Mouse (Mus musculus) bone marrow, adult 2 months (tissue): Measurements from ENCODE around the gene Prnp. TPM values are rescaled to one million over a fixed set of nuclear protein-coding genes. Genes with fewer than 3 reads are reported as not detected.

ENCODE experiments used
- H3K27ac ChIP-seq: fragments of 200-500 bp; 2 replicates; pipeline ENCODE4 v1.5.1; 2012; ENCODE audit warnings: low read depth, mild to moderate bottlenecking, control low read depth, inconsistent platforms, low read length; ENCODE audit not compliant: control insufficient read depth, poor library complexity, insufficient read depth
- H3K4me1 ChIP-seq: fragments of 200-500 bp; 2 replicates; pipeline ENCODE4 v1.6.1; 2011; ENCODE audit warnings: low read length; ENCODE audit not compliant: control insufficient read depth, insufficient read depth
- H3K4me3 ChIP-seq: fragments of 200-500 bp; replicated peaks from 2 replicates; pipeline ENCODE3; 2011; ENCODE audit warnings: mild to moderate bottlenecking, low read depth, low read length, control low read depth; ENCODE audit not compliant: control insufficient read depth
- CTCF ChIP-seq: fragments of 200-500 bp; IDR thresholded peaks from 2 replicates; pipeline ENCODE4 v1.5.1; 2011; ENCODE audit warnings: low read length, control low read depth; ENCODE audit not compliant: control insufficient read depth, insufficient read depth
- POLR2A ChIP-seq: fragments of 200-500 bp; IDR thresholded peaks from 2 replicates; pipeline ENCODE4 v1.6.1; 2011; ENCODE audit warnings: low read depth, mild to moderate bottlenecking, control low read depth, low read length, borderline replicate concordance; ENCODE audit not compliant: control insufficient read depth
- WGBS: fragments of 180-500 bp; shearing (Covaris S2); methylation state at CpG from one replicate; pipeline ENCODE4 v1.1.7; 2018; 5-methylcytosine and 5-hydroxymethylcytosine counted together
- polyA plus RNA-seq: library from polyadenylated mRNA; stranded (reverse); fragments of >200 nt; gene quantifications from 2 replicates; pipeline ENCODE4 v1.2.4, GENCODE M21; 2011; ENCODE audit warnings: low replicate concordance; ENCODE audit not compliant: missing spikeins, insufficient read depth, insufficient read length

The Prnp gene
- polyA plus RNA-seq, 1 experiment = 26.4 TPM

GRCm38 (mm10) chr2:131946351-131946750 lies 36.6 kb downstream of the Prnp start:
- Histone ChIP-seq H3K27ac (no peak overlapping the region), H3K4me3 (no peak overlapping the region), H3K4me1 (no peaks in the 10 kb centered on the region)
- WGBS = 85% methylated on average over 16 of the region's 16 CpGs
- TF ChIP-seq POLR2A (no peak), CTCF (no peak)

GRCm38 (mm10) chr2:131948156-131948555 lies 38.4 kb downstream of the Prnp start:
- no peak overlapping the region for H3K27ac ChIP-seq
- H3K4me1 ChIP-seq = no peaks in the 10 kb centered on the region
- TF ChIP-seq POLR2A = no peak
- WGBS = 71% methylated on average over 3 of the region's 3 CpGs
- no peak overlapping the region for H3K4me3 ChIP-seq

DNA sequence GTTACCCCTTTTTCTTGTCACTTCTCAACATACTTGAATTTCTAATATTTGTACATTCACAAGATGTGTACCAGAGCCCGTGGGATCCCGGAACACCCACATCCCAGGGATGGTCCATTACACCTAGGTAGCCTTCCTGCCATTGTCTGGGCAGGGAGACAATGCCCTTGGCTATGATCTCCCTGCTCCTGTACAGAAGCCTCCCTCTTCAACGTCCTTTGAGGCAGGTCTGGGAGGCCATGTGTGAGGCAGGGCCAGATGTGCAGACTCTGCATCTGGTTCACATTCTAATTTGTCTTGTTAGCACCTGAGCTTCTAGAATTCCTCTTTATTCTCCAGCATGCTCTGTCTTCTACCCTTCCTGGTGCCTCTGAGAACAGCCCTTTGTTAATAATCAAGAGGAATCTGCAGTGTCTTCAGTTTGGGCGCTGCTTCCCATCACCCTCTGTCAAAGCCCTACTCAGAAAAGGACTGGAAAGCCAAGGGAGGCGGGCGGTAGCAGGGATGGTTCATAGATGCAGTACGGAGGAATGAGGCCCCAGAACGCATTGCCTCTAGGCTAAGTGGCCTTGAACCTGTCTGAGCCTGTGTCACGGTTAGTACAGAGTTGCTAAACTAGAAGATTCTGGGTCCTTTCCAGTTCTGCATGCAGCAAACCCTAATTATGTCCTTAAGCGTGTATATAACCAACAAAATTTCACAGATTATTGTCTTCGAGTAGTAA lies 39.4 kb downstream of the Prnp start:
- Histone ChIP-seq H3K4me1 (no peaks in the 10 kb centered on the region), H3K27ac (no peak overlapping the region), H3K4me3 (no peak overlapping the region)
- 76% methylated on average over 11 of the region's 11 CpGs for WGBS
- TF ChIP-seq POLR2A = no peak
- no peak for TF ChIP-seq CTCF

GRCm38 (mm10) chr2:131949767-131950597 lies 40.3 kb downstream of the Prnp start:
- TF ChIP-seq CTCF (no peak), POLR2A (no peak)
- WGBS = 36% methylated on average over 9 of the region's 9 CpGs

DNA sequence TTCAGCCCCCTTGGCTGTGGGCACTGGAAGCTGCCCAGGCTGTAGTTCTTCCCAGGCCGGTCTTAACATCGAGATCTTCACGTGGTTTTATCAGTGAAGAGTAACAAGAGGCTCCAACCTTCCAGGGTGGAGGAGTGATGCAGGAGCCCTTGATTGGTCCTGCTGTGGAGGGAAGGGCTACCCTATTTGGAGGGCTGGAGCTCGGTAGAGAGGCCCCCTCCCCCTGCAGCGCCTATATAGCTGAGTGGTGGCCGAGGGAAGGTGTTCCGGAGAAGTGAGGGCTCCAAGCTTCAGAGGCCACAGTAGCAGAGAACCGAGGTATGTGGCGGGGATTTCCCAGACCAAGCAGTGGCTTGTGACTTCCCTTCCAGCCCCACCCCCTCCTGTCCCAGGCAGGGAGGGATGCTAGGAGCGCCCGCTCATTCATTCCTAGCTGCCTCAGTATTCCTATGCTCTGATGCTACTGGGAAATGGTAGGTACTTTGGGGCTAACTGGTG lies 40.9 kb downstream of the Prnp start, which contains the start of gene Prnd:
Gene Prnd (plus strand): TSS at position 264 of the 498 bp plus-strand sequence.
- TF ChIP-seq POLR2A (no peak), CTCF (no peak)
- WGBS = 2% methylated on average over 11 of the region's 11 CpGs
- Histone ChIP-seq H3K27ac (no peak within 1 kb of the TSS), H3K4me1 (no peaks in the 10 kb centered on the region; the same call in 1 of the 2 replicates), H3K4me3 (no peak within 1 kb of the TSS)

More at GRCm38 (mm10) chr2:131949767-131950597, 40.3 kb downstream of the Prnp start:
- no peak overlapping the region for H3K27ac ChIP-seq
- H3K4me3 ChIP-seq = no peak overlapping the region
- no peaks in the 10 kb centered on the region; the same call in 1 of the 2 replicates for H3K4me1 ChIP-seq

DNA sequence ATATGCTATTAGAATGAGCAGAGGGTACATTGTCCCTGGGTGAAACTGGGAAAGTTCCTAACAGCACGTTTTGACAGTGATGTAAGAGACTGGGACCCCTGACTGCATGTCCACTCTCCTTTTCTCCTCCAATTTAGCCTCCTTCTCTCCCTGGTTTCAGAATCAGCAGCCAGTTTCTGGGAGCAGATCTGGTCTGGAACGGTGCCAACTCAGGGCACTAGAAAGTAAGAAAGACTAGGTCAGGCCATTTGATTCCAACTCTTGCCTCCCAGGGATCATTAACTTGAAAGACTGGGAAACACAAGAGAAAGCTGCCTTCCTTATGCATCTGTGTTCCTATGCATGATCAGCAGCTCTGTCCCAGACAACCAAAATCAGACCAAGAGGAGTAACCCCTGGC lies 42.7 kb downstream of the Prnp start:
- 52% methylated on average over 2 of the region's 2 CpGs for WGBS
- H3K4me3 ChIP-seq = no peak overlapping the region
- H3K27ac ChIP-seq = no peak overlapping the region
- no peaks in the 10 kb centered on the region; the same call in 1 of the 2 replicates for H3K4me1 ChIP-seq
- TF ChIP-seq CTCF (no peak), POLR2A (no peak)

- Histone ChIP-seq H3K4me3 (no peak overlapping the region), H3K27ac (no peak overlapping the region; the same call in 1 of the 2 replicates), H3K4me1 (no peaks in the 10 kb centered on the region; the same call in 1 of the 2 replicates)
- 30% methylated on average over 29 of the region's 29 CpGs for WGBS
- TF ChIP-seq POLR2A (no peak), CTCF (no peak)
These were observed 43.3 kb downstream of the Prnp start for GRCm38 (mm10) chr2:131952961-131953538.

DNA sequence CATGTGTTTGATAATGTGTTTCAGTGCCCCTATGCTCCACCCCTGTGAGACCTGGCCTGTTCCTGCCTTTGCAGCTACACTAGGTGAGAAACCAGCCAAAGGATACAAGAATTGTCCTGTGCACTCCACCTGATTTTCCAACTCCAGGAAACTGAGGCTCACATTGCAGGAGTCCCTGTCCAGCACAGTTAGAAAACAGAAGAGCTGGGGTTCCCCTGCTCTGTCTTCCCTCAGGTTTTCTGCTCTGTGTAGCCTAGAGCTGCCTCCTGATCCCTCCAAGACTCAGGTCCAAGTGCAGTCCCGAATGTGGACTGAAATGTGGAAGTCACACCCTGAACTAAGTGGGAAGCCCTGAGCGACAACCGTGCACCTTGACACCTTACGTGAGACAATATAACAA lies 44.0 kb downstream of the Prnp start:
- TF ChIP-seq POLR2A (no peak), CTCF (no peak)
- H3K4me3 ChIP-seq = no peak overlapping the region
- WGBS = 89% methylated on average over 4 of the region's 4 CpGs
- H3K4me1 ChIP-seq = no peaks in the 10 kb centered on the region; the same call in 1 of the 2 replicates
- no peak overlapping the region for H3K27ac ChIP-seq
